Mouse (Mus musculus): Measurements from ENCODE around the gene Zp3r. TPM values are rescaled to one million over a fixed set of nuclear protein-coding genes. Genes with fewer than 3 reads are reported as not detected.
A peak's percentile ranks its signal among the peaks of the same experiment; 100 is the strongest.

Zp3r gene
- polyA plus RNA-seq, 1 experiment from 2014 or later, result not detected

DNA sequence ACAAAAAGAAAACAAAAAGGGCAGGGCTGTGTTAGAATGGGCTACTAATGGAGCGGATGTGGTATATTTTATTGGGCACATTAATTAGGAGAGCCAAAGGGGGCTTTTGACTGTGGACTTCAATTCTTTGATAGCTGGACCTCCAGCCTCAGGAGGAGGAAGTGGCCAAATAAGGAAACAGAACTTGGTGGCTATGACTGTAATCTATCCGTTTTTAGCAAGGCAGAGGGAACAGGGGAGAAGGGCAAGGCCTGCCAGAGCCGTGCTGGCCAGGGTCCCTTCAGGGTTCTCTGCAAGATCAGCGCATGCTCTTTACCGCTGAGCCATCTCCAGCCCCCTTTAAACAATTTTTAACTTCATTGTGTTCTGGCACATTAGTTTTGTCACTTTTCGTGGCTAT, 79.7 kb downstream of the Zp3r start:
- H3K36me3 ChIP-seq (ENCODE audit: control insufficient read depth, insufficient read depth, low read length), result no peaks in the 10 kb centered on the region
- no peaks in the 10 kb centered on the region for H3K27me3 ChIP-seq (ENCODE audit: control insufficient read depth, insufficient read depth, low read length)
- H3K4me3 ChIP-seq (ENCODE audit: control insufficient read depth in 1 of 2, insufficient read depth in 1 of 2, low read depth in 1 of 2, low read length in 2 of 2), result no peak overlapping the region
- ATAC-seq (ENCODE audit: insufficient number of reproducible peaks, insufficient read depth, low FRiP score, low read depth), result no peak
- no peak overlapping the region for H3K9ac ChIP-seq (ENCODE audit: low read length)
- peak overlapping the region in 1 of 2 experiments; percentile 41; a peak in 1 of 4 replicates for H3K27ac ChIP-seq (replicated peaks in 1 of 2; ENCODE audit: control insufficient read depth in 1 of 2, insufficient read depth in 1 of 2, low read depth in 2 of 2, low read length in 2 of 2)
- peaks cover 4 to 6% of the 10 kb centered on the region in 2 experiments; a peak in 1 of 4 replicates for H3K4me1 ChIP-seq (ENCODE audit: control insufficient read depth in 2 of 2, insufficient read depth in 2 of 2, low read length in 2 of 2)
- 63% methylated on average over 6 of the region's 6 CpGs for WGBS
- H3K9me3 ChIP-seq (ENCODE audit: control insufficient read depth, low read length), result no peaks in the 10 kb centered on the region
- no peak overlapping the region for H3K4me2 ChIP-seq (ENCODE audit: low read length)

DNA sequence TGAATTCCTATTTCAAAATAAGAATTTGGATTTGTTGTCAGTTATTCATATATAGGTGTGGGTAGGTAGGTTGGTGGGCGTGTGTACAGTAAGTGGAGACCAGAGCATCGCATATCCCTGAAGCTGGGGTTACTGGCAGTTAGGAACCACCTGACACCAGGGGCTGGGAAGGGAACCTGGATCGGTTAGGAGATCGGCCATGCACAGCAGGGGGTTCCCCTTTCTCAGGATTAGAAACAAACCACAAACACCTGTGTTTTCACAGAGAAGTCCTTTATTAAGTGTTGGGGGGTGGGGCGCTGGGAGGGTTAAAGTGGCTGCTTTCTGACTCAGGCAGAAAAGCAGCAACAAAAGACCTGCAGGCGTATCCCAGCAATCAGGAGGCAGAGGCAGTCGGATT, 80.3 kb downstream of the Zp3r start:
- no peak overlapping the region for H3K4me2 ChIP-seq (ENCODE audit: low read length)
- no peaks in the 10 kb centered on the region for H3K36me3 ChIP-seq (ENCODE audit: control insufficient read depth, insufficient read depth, low read length)
- ATAC-seq (ENCODE audit: insufficient number of reproducible peaks, insufficient read depth, low FRiP score, low read depth), result no peak
- H3K4me3 ChIP-seq (ENCODE audit: control insufficient read depth in 1 of 2, insufficient read depth in 1 of 2, low read depth in 1 of 2, low read length in 2 of 2), result no peak overlapping the region
- no peaks in the 10 kb centered on the region for H3K9me3 ChIP-seq (ENCODE audit: control insufficient read depth, low read length)
- peaks cover 4 to 6% of the 10 kb centered on the region in 2 experiments; a peak in 1 of 4 replicates for H3K4me1 ChIP-seq (ENCODE audit: control insufficient read depth in 2 of 2, insufficient read depth in 2 of 2, low read length in 2 of 2)
- no peaks in the 10 kb centered on the region for H3K27me3 ChIP-seq (ENCODE audit: control insufficient read depth, insufficient read depth, low read length)
- no peak overlapping the region for H3K9ac ChIP-seq (ENCODE audit: low read length)
- 63% methylated on average over 7 of the region's 7 CpGs for WGBS
- no peak overlapping the region for H3K27ac ChIP-seq (replicated peaks in 1 of 2; ENCODE audit: control insufficient read depth in 1 of 2, insufficient read depth in 1 of 2, low read depth in 2 of 2, low read length in 2 of 2)

DNA sequence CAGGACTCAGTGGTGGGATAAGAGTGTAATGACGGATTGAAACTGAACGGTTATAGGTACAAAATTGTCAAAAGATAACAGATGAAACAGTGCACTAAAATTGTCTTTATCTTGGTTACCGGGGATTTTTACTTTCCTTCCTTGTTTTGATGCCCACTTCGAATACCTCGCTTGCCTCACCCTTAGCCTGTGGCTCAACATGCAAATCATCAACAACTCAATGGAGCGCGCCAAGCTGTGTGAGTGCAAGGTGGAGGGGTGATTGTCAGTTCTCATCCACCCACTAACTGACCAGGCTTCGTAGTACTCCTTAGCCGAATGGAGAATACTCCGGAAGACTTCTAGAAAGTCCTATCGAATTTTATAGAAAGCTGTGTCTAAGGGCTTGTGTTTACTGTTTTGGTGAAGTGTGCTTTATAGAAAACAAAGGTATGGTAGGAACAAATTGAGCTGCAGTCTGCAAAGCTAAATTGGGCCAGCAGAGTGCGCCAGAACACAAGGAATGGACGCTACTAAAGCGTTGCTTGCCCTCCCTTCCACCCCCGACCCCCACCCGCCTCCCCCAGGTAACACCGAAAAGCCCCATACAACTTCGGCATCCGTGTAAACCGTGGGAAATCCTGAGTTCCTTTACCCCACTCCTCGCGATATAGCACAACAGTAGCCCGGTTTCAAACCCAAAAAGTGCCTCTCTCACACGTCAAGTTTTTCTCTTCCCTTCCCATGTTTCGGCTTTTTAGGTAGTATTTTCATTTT, 81.6 kb downstream of the Zp3r start:
- WGBS, result 23% methylated on average over 25 of the region's 25 CpGs
- no peak overlapping the region for H3K27ac ChIP-seq (replicated peaks in 1 of 2; ENCODE audit: control insufficient read depth in 1 of 2, insufficient read depth in 1 of 2, low read depth in 2 of 2, low read length in 2 of 2)
- peaks cover 4 to 6% of the 10 kb centered on the region in 2 experiments; a peak in 1 of 4 replicates for H3K4me1 ChIP-seq (ENCODE audit: control insufficient read depth in 2 of 2, insufficient read depth in 2 of 2, low read length in 2 of 2)
- ATAC-seq (ENCODE audit: insufficient number of reproducible peaks, insufficient read depth, low FRiP score, low read depth), result no peak; the same call in 1 of the 2 replicates
- H3K4me2 ChIP-seq (ENCODE audit: low read length), result peak overlapping the region; percentile 69
- no peaks in the 10 kb centered on the region for H3K9me3 ChIP-seq (ENCODE audit: control insufficient read depth, low read length)
- H3K4me3 ChIP-seq (ENCODE audit: control insufficient read depth in 1 of 2, insufficient read depth in 1 of 2, low read depth in 1 of 2, low read length in 2 of 2), result peak overlapping the region; percentile 39 to 46
- H3K36me3 ChIP-seq (ENCODE audit: control insufficient read depth, insufficient read depth, low read length), result no peaks in the 10 kb centered on the region
- no peaks in the 10 kb centered on the region for H3K27me3 ChIP-seq (ENCODE audit: control insufficient read depth, insufficient read depth, low read length)
- peak overlapping the region; percentile 65 for H3K9ac ChIP-seq (ENCODE audit: low read length)

Other genes with a start within 250 kb of the Zp3r start
- gene Cd55b, start 206.6 kb downstream of the Zp3r start, polyA plus RNA-seq (2014; fragmentation: Nextera tagmentation; extraction: Ambion mirVana), result not detected in 2 replicates
- gene Cd55, start 166.9 kb downstream of the Zp3r start, polyA plus RNA-seq (2014; fragmentation: Nextera tagmentation; extraction: Ambion mirVana), result 13.9 and 14.8 TPM in 2 replicates
- gene C4bp, start 32.0 kb upstream of the Zp3r start, polyA plus RNA-seq (2014; fragmentation: Nextera tagmentation; extraction: Ambion mirVana), result not detected in 2 replicates
- gene Gm29427, start 86.2 kb upstream of the Zp3r start, polyA plus RNA-seq (2014; fragmentation: Nextera tagmentation; extraction: Ambion mirVana), result not detected in 2 replicates
- gene Yod1, start 87.7 kb upstream of the Zp3r start, polyA plus RNA-seq (2014; fragmentation: Nextera tagmentation; extraction: Ambion mirVana), result 7.1 and 8.5 TPM in 2 replicates
- 6.1 and 6.2 TPM in 2 replicates for gene Pfkfb2, start 99.6 kb upstream of the Zp3r start, polyA plus RNA-seq (2014; fragmentation: Nextera tagmentation; extraction: Ambion mirVana)
- 0.81 and 1.2 TPM in 2 replicates for gene AA986860, start 102.4 kb upstream of the Zp3r start, polyA plus RNA-seq (2014; fragmentation: Nextera tagmentation; extraction: Ambion mirVana)
- 0.26 TPM in 1 of 2 replicates, not detected in the other for gene Fcamr, start 171.3 kb upstream of the Zp3r start, polyA plus RNA-seq (2014; fragmentation: Nextera tagmentation; extraction: Ambion mirVana)
- 0.05 TPM in 1 of 2 replicates, not detected in the other for gene Pigr, start 197.1 kb upstream of the Zp3r start, polyA plus RNA-seq (2014; fragmentation: Nextera tagmentation; extraction: Ambion mirVana)
- gene Fcmr, start 236.0 kb upstream of the Zp3r start, polyA plus RNA-seq (2014; fragmentation: Nextera tagmentation; extraction: Ambion mirVana), result 2.0 and 4.4 TPM in 2 replicates

Measured in heart, embryonic 14.5 days (tissue).